Mouse (Mus musculus): ENCODE results near the gene S100a1.

The S100a1 gene

GRCm38 (mm10) chr3:90465081-90465685 is 49.0 kb downstream of the S100a1 start:
- DNase-seq (ENCODE audit: low read depth, low spot score): no peak

GRCm38 (mm10) chr3:90464552-90465080 is 49.6 kb downstream of the S100a1 start:
- DNase-seq (ENCODE audit: low read depth, low spot score): no peak

GRCm38 (mm10) chr3:90462579-90462978 is 51.6 kb downstream of the S100a1 start:
- DNase-seq (ENCODE audit: low read depth, low spot score): no peak

- DNase-seq (ENCODE audit: low read depth, low spot score): no peak
These were observed 52.3 kb downstream of the S100a1 start for GRCm38 (mm10) chr3:90461935-90462334.
